Mouse (Mus musculus): ENCODE results near the gene Ophn1. TPM values are rescaled to one million over a fixed set of nuclear protein-coding genes. Genes with fewer than 3 reads are reported as not detected.

Gene Ophn1
- polyA plus RNA-seq, 1 experiment from 2014 or later = 4.1 TPM

Small RNAs within 50 kb of the gene (microRNA-seq; reads per million reads assigned to microRNA genes)
- not detected for gene Gm27554 (ENCODE audit: borderline number of aligned reads)

Other genes with a start within 250 kb of the Ophn1 start
- 23.1 and 24.4 TPM in 2 replicates for gene Yipf6, start 45.3 kb upstream of the Ophn1 start, polyA plus RNA-seq (2014; fragmentation: Nextera tagmentation; extraction: Ambion mirVana)
- gene Stard8, start 112.2 kb upstream of the Ophn1 start, polyA plus RNA-seq (2014; fragmentation: Nextera tagmentation; extraction: Ambion mirVana) = 7.2 and 7.4 TPM in 2 replicates
- 15.9 and 17.9 TPM in 2 replicates for gene Efnb1, start 245.1 kb upstream of the Ophn1 start, polyA plus RNA-seq (2014; fragmentation: Nextera tagmentation; extraction: Ambion mirVana)

All from liver, embryonic 11.5 days (tissue).